Mouse (Mus musculus): ENCODE measurements around the gene Ppox.
A peak's percentile ranks its signal among the peaks of the same experiment; 100 is the strongest.
"Not testable (repeated sequence)": the region's sequence is repeated elsewhere in the genome, so short reads cannot be mapped to it uniquely, and the experiment has no call there.

Gene Ppox

DNA sequence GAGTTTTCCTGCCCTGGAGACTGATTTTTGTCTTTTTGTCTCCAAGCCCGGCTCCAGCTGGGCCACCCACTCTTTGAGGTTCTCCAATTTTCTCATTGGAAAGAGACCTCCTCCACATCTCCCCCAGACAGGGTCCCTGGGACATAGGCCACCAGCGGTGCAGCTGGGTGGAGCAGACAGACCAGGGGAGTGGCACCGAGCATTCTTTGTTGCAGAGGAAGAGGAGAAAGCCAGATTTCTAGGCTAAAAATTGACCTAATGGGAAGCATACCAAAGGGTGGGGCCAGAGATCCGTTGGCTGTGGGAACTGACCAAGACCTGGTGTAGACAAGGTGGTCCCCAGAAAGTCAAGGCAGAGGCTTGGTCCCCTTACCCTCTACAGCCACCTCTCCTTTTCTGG lies 33.1 kb downstream of the Ppox start:
- ATAC-seq (ENCODE audit: insufficient number of reproducible peaks, low FRiP score, low TSS enrichment): no peak

DNA sequence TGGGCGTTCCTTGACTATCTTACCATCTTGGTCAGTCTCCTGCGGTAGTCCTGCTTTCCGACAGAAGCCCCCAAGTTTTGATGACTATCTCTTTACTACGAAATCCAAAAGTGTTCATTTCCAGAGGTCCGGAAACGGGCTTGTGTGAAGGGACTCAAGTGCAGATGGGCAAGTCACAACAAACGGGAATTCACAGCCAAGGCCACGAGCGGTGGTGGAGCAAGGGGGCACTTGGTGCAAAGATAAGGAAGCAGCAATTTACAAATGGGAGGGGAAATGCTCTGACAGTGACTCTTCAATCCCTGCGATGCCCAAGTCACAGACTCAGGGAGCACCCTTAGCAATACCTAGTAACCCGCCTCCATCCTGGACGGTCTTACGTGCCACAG lies 33.5 kb downstream of the Ppox start:
- ATAC-seq (ENCODE audit: insufficient number of reproducible peaks, low FRiP score, low TSS enrichment): 0 out of 2 replicates have a peak, but pooled peaks have one; percentile 1

DNA sequence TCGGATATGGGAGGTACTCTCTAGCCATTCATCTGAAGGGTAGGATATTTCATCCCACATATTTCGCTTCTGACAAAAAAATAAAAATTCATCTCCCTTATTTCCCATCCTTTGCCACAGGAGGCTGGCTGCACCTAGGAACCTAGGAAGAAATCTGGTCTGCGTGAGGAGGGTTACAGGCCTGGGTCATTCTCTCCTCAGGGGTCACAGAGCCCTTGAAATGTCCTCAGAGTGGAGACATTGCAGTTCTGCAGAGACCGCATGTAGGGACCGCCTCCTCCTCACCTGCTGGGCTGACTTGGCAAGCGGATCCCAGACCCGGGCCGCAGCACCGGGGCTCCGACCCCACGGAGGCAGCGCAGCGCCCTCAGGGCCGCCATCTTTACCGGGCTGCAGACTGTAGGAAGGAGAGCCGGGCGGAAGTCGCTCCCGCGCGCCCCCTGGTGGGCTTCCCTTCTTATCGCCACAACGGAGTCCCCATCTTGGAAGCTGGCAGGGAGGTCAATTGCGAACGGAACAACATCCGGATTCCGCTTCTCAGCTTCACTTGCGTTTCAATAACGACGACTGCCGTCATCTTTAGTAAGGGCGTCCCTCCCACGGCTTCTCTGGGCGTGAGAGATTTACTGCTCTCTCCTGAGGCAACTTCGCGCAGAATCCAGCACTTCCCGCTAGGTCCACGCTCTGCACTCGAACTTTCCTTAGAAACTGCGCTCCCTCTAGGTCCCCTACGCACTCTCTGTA lies 34.1 kb downstream of the Ppox start:
- peak; percentile 96 for ATAC-seq (ENCODE audit: insufficient number of reproducible peaks, low FRiP score, low TSS enrichment)

DNA sequence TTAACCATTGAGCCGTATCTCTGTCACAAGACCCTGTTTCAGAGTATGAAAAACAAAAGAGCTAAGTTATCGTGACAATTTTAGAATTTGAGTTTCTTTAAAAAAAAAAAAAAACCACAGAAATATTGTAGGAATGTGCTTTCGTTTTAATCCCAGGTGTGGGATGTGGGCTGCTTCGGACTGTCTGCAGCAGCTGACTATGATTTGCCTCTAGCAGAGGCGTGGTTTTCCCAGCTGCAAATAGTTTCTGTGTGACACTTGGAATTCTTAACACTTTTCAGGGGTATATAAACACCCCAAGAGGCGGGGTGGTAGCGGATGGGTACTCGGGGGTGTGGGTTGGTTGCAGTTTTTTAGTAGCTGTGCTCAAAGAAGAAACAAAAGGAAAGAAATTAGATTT lies 35.6 kb downstream of the Ppox start:
- no peak for ATAC-seq (ENCODE audit: insufficient number of reproducible peaks, low FRiP score, low TSS enrichment)

DNA sequence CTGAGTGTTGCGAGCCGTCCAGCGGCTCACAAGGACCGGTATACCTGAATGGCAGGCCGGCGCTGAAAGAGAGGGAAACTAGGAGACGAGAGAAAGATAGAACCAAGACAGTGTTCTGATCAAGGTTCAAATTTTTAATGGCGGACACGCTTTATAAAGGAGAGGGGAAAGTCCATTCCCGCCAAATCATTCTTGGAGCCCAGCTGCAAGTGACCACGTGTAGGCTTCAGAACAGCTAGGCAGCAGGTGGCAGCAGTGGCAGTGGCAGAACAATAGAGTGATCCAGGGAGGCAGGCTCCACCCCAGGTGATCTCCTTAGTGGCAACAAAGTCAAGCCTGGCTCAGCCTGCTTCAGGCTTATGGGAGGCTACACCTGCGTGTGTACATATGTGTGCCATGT lies 39.0 kb downstream of the Ppox start:
- not testable (repeated sequence) for ATAC-seq (ENCODE audit: insufficient number of reproducible peaks, low FRiP score, low TSS enrichment)

DNA sequence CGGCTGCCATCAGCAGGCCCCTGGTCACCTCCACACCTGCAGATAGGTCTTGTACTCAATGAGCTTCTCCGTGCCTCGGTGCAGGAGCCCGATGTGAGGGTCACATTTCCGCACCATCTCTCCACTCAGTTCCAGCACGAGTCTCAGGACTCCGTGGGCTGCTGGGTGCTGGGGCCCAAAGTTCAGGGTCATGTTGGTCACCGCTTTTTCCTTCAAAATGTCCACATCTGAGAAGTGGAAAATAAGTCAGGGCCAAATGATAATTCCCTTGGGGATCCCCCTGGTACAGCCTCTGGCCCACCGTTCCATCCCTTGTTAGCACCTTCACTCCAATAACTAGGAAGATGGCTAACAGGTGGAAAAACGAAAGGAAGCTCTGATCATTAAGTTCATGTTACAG lies 40.1 kb downstream of the Ppox start:
- ATAC-seq (ENCODE audit: insufficient number of reproducible peaks, low FRiP score, low TSS enrichment): no peak

DNA sequence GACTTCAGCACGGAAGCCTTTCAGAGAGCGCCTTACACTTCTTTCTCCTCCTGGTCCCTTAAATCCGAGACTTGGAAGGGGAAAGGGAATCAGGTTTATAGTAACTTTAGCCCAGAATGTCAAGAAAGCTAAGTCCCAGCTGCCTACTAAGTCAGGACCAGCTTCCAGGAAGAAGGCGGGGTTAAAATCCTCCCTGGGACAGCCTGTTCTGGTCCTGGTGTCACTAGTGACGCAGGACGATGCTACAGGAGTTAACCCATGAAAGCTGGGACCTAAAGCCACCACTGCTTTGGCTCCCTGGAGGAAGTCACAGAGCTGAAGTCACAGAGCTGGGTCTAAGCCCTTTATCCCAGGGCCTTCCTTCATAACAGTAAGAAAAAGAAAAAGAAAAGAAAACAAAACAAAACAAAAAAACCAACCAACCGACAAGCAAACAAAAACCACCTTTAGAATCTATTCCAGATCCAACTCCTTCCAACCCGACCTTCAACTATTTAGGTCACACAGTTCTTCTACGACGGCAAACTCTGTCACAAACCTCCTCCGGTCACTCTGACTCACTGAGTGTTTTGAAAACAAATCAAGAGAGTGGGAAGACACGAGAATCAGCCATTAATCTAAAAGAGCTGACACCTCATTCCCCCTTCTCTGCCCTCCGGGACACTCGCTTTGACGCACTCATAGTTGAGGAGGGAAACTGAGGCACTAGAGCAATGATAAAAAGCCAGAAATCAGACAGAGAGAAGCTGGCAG lies 40.8 kb downstream of the Ppox start:
- no peak for ATAC-seq (ENCODE audit: insufficient number of reproducible peaks, low FRiP score, low TSS enrichment)

DNA sequence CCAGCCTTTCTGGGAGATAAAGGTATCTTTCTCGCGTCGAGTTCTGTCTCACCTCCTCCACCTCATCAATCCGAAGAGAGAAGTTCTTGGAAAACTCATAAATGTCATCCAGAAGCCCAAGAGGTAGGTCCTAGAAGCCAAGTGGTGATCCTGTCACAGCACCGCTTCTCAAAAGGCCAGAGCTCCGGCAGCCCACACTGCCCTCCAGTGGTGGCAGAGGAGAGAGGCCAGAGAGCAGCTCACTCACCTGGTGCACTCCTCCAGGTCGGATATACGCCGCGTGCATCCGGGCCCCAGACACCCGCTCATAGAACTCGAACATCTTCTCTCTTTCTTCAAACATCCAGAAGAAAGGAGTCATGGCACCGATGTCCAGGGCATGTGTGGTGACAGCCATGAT lies 42.5 kb downstream of the Ppox start:
- ATAC-seq (ENCODE audit: insufficient number of reproducible peaks, low FRiP score, low TSS enrichment): no peak

DNA sequence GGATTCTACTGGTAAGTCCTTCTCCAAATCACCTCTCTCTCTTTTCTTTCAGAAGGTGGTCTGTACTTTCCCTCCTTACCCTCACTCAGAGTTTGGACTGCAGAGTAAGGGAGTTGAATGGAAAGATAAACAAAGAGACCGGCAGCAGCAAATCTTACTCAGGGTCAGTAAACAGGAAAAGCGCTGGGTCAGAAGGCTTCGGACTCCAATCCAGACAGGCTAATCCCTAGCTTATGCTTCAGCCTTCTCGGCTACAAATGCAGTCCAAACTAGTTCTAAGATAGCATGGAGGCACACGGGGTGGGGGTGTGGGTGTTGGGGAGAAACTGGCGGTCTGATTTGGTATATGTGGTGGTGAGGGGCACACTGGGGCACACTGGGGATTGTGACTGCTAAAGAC lies 43.5 kb downstream of the Ppox start:
- ATAC-seq (ENCODE audit: insufficient number of reproducible peaks, low FRiP score, low TSS enrichment): no peak

DNA sequence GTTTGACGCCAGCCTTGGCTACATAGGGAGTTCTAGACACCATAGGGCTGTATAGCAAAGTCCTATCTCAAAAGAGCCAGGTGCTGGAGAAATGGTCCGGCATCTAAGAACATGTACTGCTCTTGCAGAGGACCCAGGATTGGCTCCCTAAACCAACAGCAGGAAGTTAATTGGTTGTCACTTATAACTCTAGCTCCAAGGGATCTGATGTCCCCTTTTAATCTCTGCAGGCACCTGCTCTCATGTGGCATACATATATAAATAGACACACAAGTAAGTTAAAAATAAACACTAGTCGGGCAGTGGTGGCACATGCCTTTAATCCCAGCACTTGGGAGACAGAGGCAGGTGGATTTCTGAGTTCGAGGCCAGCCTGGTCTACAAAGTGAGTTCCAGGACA lies 45.2 kb downstream of the Ppox start:
- no peak for ATAC-seq (ENCODE audit: insufficient number of reproducible peaks, low FRiP score, low TSS enrichment)

DNA sequence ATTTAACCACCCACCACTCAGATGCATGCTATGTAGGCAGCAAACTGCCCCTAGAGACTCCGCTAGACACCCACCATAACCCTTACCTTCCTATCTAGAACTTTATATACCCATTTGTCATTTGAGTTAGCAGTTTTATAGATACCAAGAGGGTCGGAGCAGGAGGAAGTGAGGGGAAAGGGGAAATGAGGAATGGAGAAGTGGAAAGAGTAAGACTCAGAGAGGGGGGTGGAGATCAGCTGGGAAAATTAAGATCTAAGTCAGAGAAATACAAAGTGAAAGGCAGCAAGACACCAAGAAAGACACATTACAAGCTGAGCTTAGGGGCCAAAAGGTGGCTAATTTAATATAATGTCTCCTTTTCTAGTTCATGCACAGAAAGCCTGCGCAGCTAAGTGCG lies 46.4 kb downstream of the Ppox start:
- ATAC-seq (ENCODE audit: insufficient number of reproducible peaks, low FRiP score, low TSS enrichment): no peak

DNA sequence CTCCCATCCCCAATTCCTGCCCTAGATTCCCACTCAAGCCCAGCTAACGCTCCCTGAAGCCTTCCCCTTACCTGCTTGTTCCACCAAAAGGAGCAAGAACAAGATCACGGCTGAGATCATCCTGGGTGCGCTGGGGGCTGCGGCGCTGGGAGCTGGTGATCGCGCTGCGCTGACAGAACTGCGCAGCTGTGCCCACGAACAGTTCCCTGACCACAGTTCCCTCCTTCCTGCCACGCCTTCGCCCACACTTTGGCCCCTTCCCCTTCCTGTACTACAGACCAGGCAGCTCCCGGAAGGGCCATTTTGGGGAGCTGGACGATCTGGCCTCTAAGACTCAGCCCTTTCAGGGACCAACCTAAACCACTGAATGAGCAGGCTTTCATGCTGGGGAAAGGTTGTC lies 46.9 kb downstream of the Ppox start, which contains the start of gene Fcer1g:
Gene Fcer1g (minus strand): TSS at position 240 of the 400 bp plus-strand sequence.
- ATAC-seq (ENCODE audit: insufficient number of reproducible peaks, low FRiP score, low TSS enrichment): no peak

DNA sequence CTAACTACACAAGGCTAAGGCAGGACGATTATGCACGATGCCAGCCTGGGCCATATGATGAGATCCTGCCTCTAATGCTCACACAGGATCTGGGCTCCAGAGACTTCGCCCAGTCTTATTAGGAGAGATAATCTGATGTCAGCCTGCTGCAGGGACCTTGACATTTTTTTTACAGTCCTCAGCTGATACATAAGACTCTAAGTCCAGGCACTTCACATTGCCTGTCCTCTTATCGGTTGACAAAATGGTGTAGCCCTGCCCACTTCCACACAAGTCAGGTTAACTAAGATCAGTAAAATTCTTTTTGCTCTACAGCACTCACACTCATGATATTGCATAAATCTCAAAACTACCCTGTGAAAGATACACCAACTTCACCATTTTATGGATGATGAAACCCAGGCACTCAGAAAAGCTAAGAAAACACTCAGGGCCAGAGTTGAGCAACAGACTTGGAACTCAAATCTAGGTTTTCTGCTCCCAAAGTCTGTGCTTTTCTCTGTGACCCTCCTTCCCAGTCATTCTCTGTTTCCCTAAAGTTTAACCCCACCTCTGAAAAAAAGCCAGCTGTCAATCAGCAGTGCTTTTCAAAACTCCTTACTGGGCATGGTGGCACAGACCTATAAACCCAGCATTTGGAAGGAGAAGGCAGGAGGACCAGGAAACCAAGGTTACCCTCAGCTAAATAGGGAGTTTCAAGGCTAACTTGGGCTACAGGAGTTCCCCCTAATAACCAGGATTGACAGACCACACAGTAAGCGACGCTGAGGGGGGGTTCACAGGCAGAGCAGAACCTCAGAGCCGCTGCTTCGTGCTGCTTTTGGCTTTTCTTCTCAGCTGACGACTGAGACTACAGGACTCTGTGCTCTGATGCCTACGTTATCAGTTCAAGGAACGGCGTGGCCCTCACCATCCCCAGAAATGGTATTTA lies 47.9 kb downstream of the Ppox start:
- ATAC-seq (ENCODE audit: insufficient number of reproducible peaks, low FRiP score, low TSS enrichment): no peak

DNA sequence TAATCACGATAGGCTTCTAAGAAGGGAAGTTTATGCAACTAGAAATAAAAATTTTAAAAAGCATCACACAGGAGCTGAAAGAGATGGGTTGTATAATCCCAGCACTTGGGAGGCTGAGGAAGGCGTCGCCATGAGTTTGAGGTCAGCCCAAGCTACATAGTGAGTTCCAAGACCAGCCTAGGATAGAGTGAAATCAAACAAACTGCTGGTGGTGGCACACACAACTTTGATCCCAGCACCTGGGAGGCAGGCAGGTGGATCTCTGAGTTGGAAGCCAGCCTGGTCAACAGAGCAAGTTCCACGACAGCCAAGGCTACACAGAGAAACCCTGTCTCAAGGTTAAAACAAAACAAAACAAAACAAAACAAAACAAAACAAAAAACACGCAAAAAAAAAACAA lies 48.6 kb downstream of the Ppox start:
- no peak for ATAC-seq (ENCODE audit: insufficient number of reproducible peaks, low FRiP score, low TSS enrichment)

DNA sequence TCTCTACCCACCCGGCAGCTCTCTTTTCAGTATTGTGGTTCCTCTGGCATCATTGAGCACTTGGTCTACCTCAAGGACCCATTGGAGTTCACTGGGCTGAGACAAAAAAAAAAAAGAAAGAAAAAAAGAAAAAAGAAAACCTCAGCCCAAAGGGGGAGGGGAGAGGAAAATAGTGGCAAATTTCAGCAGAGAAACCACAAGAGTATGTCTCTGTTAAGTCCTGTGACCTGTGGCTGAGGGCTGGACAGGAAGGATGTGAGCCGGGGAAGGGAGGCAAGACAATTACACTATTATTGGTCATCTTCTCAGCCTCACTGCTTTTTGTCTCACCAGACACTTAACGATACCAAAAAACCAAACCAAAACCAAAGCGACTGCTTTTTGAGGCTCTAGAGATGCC lies 49.1 kb downstream of the Ppox start:
- no peak for ATAC-seq (ENCODE audit: insufficient number of reproducible peaks, low FRiP score, low TSS enrichment)

DNA sequence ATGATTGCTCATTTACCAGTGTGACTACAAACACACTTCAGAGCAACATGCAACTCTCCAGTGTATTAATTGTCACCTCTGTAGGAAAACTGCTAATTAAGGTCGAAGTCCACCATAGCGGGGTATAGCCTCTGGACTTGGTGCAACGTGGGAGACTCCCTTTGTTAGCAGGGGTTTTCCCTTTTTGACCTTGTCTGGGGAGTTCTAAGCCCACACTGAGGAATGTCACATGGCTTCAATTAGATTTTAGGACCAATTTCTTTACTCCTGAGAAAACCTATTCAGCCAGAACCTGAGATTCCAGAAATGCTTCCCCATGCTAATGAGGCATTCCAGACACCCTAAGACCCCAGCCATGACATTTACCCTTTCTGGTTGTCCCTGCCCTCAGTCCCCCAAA lies 50.8 kb downstream of the Ppox start:
- ATAC-seq (ENCODE audit: insufficient number of reproducible peaks, low FRiP score, low TSS enrichment): no peak

DNA sequence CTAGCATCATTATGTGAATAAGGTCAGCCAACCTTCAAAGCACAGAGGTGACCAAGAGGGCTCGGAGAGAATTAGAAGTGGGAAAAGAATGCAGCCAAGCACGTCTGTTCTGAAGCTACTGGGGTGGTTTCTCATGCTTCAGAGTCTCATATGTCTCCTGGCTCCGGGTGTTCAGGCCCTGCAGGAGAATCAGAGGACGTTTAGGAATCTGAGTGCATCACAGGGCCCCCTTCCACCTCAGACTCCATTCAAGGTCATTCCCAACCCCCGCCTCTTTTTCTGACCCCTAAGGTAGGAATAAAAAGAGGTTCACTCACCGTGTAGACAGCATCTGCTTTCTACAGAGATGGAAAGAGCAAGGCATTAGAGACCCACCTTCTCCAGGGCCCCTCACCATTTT lies 51.2 kb downstream of the Ppox start:
- ATAC-seq (ENCODE audit: insufficient number of reproducible peaks, low FRiP score, low TSS enrichment): no peak

DNA sequence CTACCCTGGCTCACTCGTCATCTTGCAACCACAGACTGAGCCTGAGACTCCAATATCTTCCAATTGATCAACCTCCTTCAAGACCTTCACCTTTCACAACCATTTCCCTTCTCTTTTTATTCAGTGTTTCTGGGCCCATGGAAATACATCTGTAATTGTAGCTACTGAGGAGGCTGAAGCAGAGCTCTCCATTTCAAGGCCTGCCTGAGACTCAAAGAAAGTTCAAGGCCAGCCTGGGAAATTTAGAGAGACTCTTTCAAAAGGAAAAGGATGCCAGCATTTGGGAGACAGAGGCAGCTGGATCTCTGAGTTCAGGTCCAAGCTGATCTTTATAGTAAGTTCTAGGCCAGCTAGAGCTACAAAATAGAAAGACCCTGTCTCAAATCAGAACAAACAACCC lies 53.1 kb downstream of the Ppox start:
- no peak for ATAC-seq (ENCODE audit: insufficient number of reproducible peaks, low FRiP score, low TSS enrichment)

DNA sequence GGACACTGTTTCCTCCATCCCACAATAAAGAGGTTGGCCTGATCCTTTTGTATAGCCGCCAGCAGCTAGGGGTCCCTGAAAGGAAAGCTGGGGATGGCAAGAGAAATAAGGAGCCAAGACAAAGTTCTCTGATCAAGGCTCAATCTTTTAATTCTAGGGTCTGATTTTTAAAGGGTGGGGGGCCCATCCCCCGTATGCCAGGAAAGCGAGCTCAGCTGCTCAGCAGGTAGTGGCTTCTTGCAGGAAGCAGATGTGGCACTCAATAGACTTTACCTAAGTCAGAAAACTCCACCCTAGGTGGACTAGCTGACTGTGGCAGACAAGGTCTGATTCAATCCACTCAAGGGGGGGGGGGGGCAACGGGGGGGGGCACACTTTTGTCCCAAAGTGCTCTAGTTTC lies 54.2 kb downstream of the Ppox start:
- ATAC-seq (ENCODE audit: insufficient number of reproducible peaks, low FRiP score, low TSS enrichment): no peak

All from cerebellum, adult (tissue).